8 mouse cellular contexts compared by ENCODE assay signal in the genomic region with DNA sequence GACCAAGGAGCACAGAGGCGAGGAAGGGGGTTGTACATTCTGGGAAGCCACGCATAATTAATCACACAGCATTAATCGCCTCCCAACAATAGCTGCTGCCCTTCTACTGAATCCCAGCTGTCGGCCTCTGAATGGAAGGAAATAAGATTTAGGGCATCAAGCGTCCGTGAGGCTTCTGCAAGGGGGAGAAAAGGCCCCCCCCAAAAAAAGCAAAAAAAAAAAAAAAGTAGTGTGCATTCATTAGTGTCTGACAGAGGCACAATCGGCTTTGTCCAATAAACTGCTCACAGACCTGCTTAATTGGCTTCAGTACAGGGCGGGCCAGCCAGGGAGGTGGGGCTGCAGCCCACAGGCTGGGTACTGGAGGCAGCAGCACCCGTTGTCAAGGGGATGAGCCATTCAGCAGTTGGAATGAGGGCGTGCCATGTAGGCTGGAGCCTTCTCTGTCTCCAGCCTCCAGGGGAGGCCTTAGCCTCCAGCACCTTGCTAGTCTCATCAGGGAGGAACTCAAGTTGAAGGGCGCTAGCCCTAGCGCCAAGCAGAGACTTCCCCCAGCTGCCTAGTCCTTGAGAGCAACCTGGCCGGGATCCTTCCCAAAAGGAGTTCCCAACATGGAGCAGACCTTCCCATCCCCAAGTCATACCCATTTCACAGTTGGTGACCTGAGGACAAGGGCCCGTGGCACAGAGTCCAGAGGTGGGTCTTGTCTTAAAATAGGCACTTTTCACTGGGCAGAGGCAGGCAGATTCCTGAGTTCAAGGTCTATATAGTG. TPM values are rescaled to one million over a fixed set of nuclear protein-coding genes. Genes with fewer than 3 reads are reported as not detected.
DNase-seq lines count a peak whose midpoint lies in the region; ATAC-seq and TF ChIP-seq lines count a peak whose summit lies in the region.

No protein-coding gene starts in this region.

- H3K4me1 ChIP-seq in testis, adult 2 months (ENCODE audit: control insufficient read depth, insufficient read depth, low read length) = peaks cover 15% of the 10 kb centered on the region
- H3K4me1 ChIP-seq in embryonic facial prominence, embryonic 13.5 days = peaks cover 78% of the 10 kb centered on the region
- peaks cover 22% of the 10 kb centered on the region for H3K4me1 ChIP-seq in liver, embryonic 11.5 days (replicated peaks; ENCODE audit: control insufficient read depth, insufficient read depth, low read length)
- peaks cover 92% of the 10 kb centered on the region for H3K4me1 ChIP-seq in neural tube, embryonic 15.5 days

- H3K4me3 ChIP-seq in testis, adult 2 months (ENCODE audit: control insufficient read depth, low read depth, low read length) = no peak overlapping the region
- peak overlapping the region; percentile 78 for H3K4me3 ChIP-seq in embryonic facial prominence, embryonic 13.5 days
- 0 out of 2 replicates have a peak overlapping the region, but pooled peaks have one; percentile 64 for H3K4me3 ChIP-seq in liver, embryonic 11.5 days (ENCODE audit: low read depth, low read length)
- H3K4me3 ChIP-seq in neural tube, embryonic 15.5 days (replicated peaks) = peak overlapping the region; percentile 58

- no peaks in the 10 kb centered on the region; the same call in 1 of the 2 replicates for H3K27me3 ChIP-seq in testis, adult 2 months (ENCODE audit: control insufficient read depth, insufficient read depth, low read length)
- peaks cover 19% of the 10 kb centered on the region for H3K27me3 ChIP-seq in embryonic facial prominence, embryonic 13.5 days
- peaks cover 38% of the 10 kb centered on the region for H3K27me3 ChIP-seq in liver, embryonic 11.5 days (replicated peaks; ENCODE audit: control insufficient read depth, insufficient read depth, low read length)
- H3K27me3 ChIP-seq in neural tube, embryonic 15.5 days (replicated peaks) = peaks cover 23% of the 10 kb centered on the region

- WGBS in embryonic facial prominence, embryonic 13.5 days = 16% methylated on average over 14 of the region's 14 CpGs
- WGBS in liver, embryonic 11.5 days = 57% methylated on average over 14 of the region's 14 CpGs
- WGBS in neural tube, embryonic 15.5 days = 8% methylated on average over 14 of the region's 14 CpGs

- H3K9me3 ChIP-seq in embryonic facial prominence, embryonic 13.5 days = no peaks in the 10 kb centered on the region
- H3K9me3 ChIP-seq in liver, embryonic 11.5 days (ENCODE audit: control insufficient read depth, low read length) = no peaks in the 10 kb centered on the region
- no peaks in the 10 kb centered on the region for H3K9me3 ChIP-seq in neural tube, embryonic 15.5 days (replicated peaks)

- TF ChIP-seq CTCF in testis, adult 2 months (IDR thresholded peaks at IDR 0.05; ENCODE audit: control insufficient read depth, insufficient read depth, insufficient replicate concordance, low read depth, low read length) = no peak

- 0 out of 2 replicates have a peak, but pooled peaks have one; percentile 17 for ATAC-seq in embryonic facial prominence, embryonic 13.5 days (ENCODE audit: insufficient number of reproducible peaks, insufficient read depth, low FRiP score, low TSS enrichment, low read depth)
- ATAC-seq in liver, embryonic 11.5 days (replicated peaks; ENCODE audit: low FRiP score) = no peak
- ATAC-seq in neural tube, embryonic 15.5 days (ENCODE audit: low FRiP score) = peak; percentile 78
- ATAC-seq in monocyte, adult 5-6 weeks (replicated peaks; ENCODE audit: insufficient number of reproducible peaks, low FRiP score, low TSS enrichment, poor library complexity, severe bottlenecking) = no peak

- no peak for DNase-seq in testis, postnatal 10 days (ENCODE audit: low spot score)
- DNase-seq in kidney, adult 18-20 months = peak; percentile 47
- no peak for DNase-seq in liver, embryonic 11.5 days (ENCODE audit: low spot score)
- no peak for DNase-seq in gastrocnemius, adult 8-10 months (ENCODE audit: low spot score in 2 of 2)

- H3K9ac ChIP-seq in embryonic facial prominence, embryonic 13.5 days = peak overlapping the region; percentile 87; the same call in 1 of the 2 replicates
- no peak overlapping the region for H3K9ac ChIP-seq in liver, embryonic 11.5 days (ENCODE audit: low read depth, low read length)
- no peak overlapping the region for H3K9ac ChIP-seq in neural tube, embryonic 15.5 days (replicated peaks)

- peak overlapping the region; percentile 92 for H3K4me2 ChIP-seq in embryonic facial prominence, embryonic 13.5 days
- peak overlapping the region; percentile 83 for H3K4me2 ChIP-seq in liver, embryonic 11.5 days
- peak overlapping the region; percentile 85 for H3K4me2 ChIP-seq in neural tube, embryonic 15.5 days

- H3K27ac ChIP-seq in testis, adult 2 months (ENCODE audit: control insufficient read depth, insufficient read depth, low read depth, low read length) = peak overlapping the region; percentile 19; the same call in 1 of the 2 replicates
- peak overlapping the region; percentile 19 for H3K27ac ChIP-seq in embryonic facial prominence, embryonic 13.5 days
- H3K27ac ChIP-seq in liver, embryonic 11.5 days (ENCODE audit: low read depth, low read length) = no peak overlapping the region
- H3K27ac ChIP-seq in neural tube, embryonic 15.5 days (replicated peaks) = peak overlapping the region; percentile 80

- TF ChIP-seq POLR2A in testis, adult 2 months (IDR thresholded peaks at IDR 0.05; ENCODE audit: control insufficient read depth, low read depth, low read length) = no peak

- H3K36me3 ChIP-seq in testis, adult 2 months (ENCODE audit: control insufficient read depth, insufficient read depth, low read length) = no peaks in the 10 kb centered on the region
- 0 out of 2 replicates have a peak, but pooled peaks cover 3% of the 10 kb centered on the region for H3K36me3 ChIP-seq in embryonic facial prominence, embryonic 13.5 days
- H3K36me3 ChIP-seq in liver, embryonic 11.5 days (ENCODE audit: control insufficient read depth, insufficient read depth, low read length) = no peaks in the 10 kb centered on the region
- no peaks in the 10 kb centered on the region for H3K36me3 ChIP-seq in neural tube, embryonic 15.5 days

RNA-seq across cellular contexts. Expression of a gene that starts 15.7 kb away (rescaled TPM):
- 3.0 TPM in 2 replicates for polyA plus RNA-seq in testis, adult 2 months (2012; rRNA removed)
- polyA plus RNA-seq in embryonic facial prominence, embryonic 13.5 days (2015; fragmentation: Nextera tagmentation; extraction: Ambion mirVana) = 17.3 and 17.8 TPM in 2 replicates
- 7.1 and 10.5 TPM in 2 replicates for polyA plus RNA-seq in liver, embryonic 11.5 days (2014; fragmentation: Nextera tagmentation; extraction: Ambion mirVana)
- 11.7 and 22.6 TPM in 2 replicates for polyA plus RNA-seq in neural tube, embryonic 15.5 days (2015; fragmentation: Nextera tagmentation; extraction: Ambion mirVana)
- total RNA-seq in monocyte, adult 5-6 weeks (2017) = 11.6 to 22.2 TPM (median 13.8 TPM) in 3 replicates
- total RNA-seq in gastrocnemius, adult 8-10 months (2022) = 1 to 10 TPM; 4.9 to 7.0 (median 5.2) TPM

RNA-seq across cellular contexts. Expression of a gene that starts 55.8 kb away (rescaled TPM):
- 58.1 and 58.6 TPM in 2 replicates for polyA plus RNA-seq in testis, adult 2 months (2012; rRNA removed)
- 22.7 and 27.9 TPM in 2 replicates for polyA plus RNA-seq in embryonic facial prominence, embryonic 13.5 days (2015; fragmentation: Nextera tagmentation; extraction: Ambion mirVana)
- 33.7 TPM in 2 replicates for polyA plus RNA-seq in liver, embryonic 11.5 days (2014; fragmentation: Nextera tagmentation; extraction: Ambion mirVana)
- 16.7 and 17.2 TPM in 2 replicates for polyA plus RNA-seq in neural tube, embryonic 15.5 days (2015; fragmentation: Nextera tagmentation; extraction: Ambion mirVana)
- total RNA-seq in monocyte, adult 5-6 weeks (2017) = 40.0 to 69.7 TPM (median 50.1 TPM) in 3 replicates
- 10 to 100 TPM; 22.2 to 26.6 (median 24.3) TPM for total RNA-seq in gastrocnemius, adult 8-10 months (2022)

Comparison
In these comparisons a context has a peak if more than half of its experiments do, and no peak if none do; other contexts are left out.
1. ATAC-seq: peak in embryonic facial prominence, embryonic 13.5 days (single experiment) and neural tube, embryonic 15.5 days (single experiment); none in liver, embryonic 11.5 days (single experiment) and monocyte, adult 5-6 weeks (single experiment).
2. Peak in every context shown above with its lines, with median percentiles within 50 percentile points of each other: H3K4me2 ChIP-seq.